Mouse (Mus musculus) cortical plate, adult 2 months (tissue): ENCODE results near the gene Pfdn6. TPM values are rescaled to one million over a fixed set of nuclear protein-coding genes. Genes with fewer than 3 reads are reported as not detected.
A peak's percentile ranks its signal among the peaks of the same experiment; 100 is the strongest.

ENCODE experiments used
- H3K27ac ChIP-seq: fragments of 200-500 bp; 2 replicates; pipeline ENCODE4 v1.5.1; 2012; ENCODE audit warnings: low read length, control low read depth, inconsistent platforms; ENCODE audit not compliant: insufficient read depth
- H3K4me1 ChIP-seq: fragments of 200-500 bp; 2 replicates; pipeline ENCODE4 v1.6.1; 2011; ENCODE audit warnings: low read length; ENCODE audit not compliant: control insufficient read depth, insufficient read depth
- H3K4me3 ChIP-seq: fragments of 200-500 bp; 2 replicates; pipeline ENCODE4 v1.5.1; 2011; ENCODE audit warnings: mild to moderate bottlenecking, low read length, control low read depth; ENCODE audit not compliant: insufficient read depth
- CTCF ChIP-seq: fragments of 200-500 bp; IDR thresholded peaks from 2 replicates; pipeline ENCODE4 v1.5.1; 2011; ENCODE audit warnings: mild to moderate bottlenecking, control low read depth, low read length; ENCODE audit not compliant: insufficient read depth; ENCODE audit errors: extremely low read depth
- POLR2A ChIP-seq: fragments of 200-500 bp; IDR thresholded peaks from 2 replicates; pipeline ENCODE4 v1.6.1; 2011; ENCODE audit warnings: mild to moderate bottlenecking, low read length, control low read depth; ENCODE audit not compliant: insufficient read depth; ENCODE audit errors: extremely low read depth
- polyA plus RNA-seq: library from polyadenylated mRNA; depleted of rRNA; stranded (reverse); fragments of >200 nt; gene quantifications from 2 replicates; pipeline ENCODE4 v1.2.3, GENCODE M21; 2012

Gene Pfdn6
- polyA plus RNA-seq, 1 experiment = 113 TPM

- TF ChIP-seq POLR2A = peak; percentile 56; the same call in 1 of the 2 replicates
- TF ChIP-seq CTCF = no peak
- Histone ChIP-seq H3K27ac (peak within 1 kb of the TSS; percentile 79), H3K4me3 (peak within 1 kb of the TSS; percentile 49), H3K4me1 (no peaks in the 10 kb centered on the region; the same call in 1 of the 2 replicates)
Measured at GRCm38 (mm10) chr17:33951021-33951946, 11.1 kb upstream of the Pfdn6 start, which contains the start of gene B3galt4. Gene B3galt4, minus strand, starts transcription at chr17:33951488.

- peak overlapping the region; percentile 49 for H3K4me3 ChIP-seq
- H3K4me1 ChIP-seq = no peaks in the 10 kb centered on the region; the same call in 1 of the 2 replicates
- H3K27ac ChIP-seq = no peak overlapping the region
- TF ChIP-seq POLR2A = no peak
- TF ChIP-seq CTCF = no peak
Measured at GRCm38 (mm10) chr17:33950131-33950625, 10.0 kb upstream of the Pfdn6 start.

- Histone ChIP-seq H3K4me3 (no peak overlapping the region; the same call in 1 of the 2 replicates), H3K4me1 (no peaks in the 10 kb centered on the region; the same call in 1 of the 2 replicates), H3K27ac (no peak overlapping the region)
- TF ChIP-seq CTCF (no peak), POLR2A (no peak)
Measured at GRCm38 (mm10) chr17:33948905-33949537, 8.9 kb upstream of the Pfdn6 start.

GRCm38 (mm10) chr17:33948090-33948904, 8.2 kb upstream of the Pfdn6 start:
- TF ChIP-seq CTCF (no peak), POLR2A (no peak)
- Histone ChIP-seq H3K27ac (no peak overlapping the region), H3K4me1 (no peaks in the 10 kb centered on the region; the same call in 1 of the 2 replicates), H3K4me3 (no peak overlapping the region)

- Histone ChIP-seq H3K27ac (no peak overlapping the region), H3K4me3 (no peak overlapping the region), H3K4me1 (no peaks in the 10 kb centered on the region; the same call in 1 of the 2 replicates)
- TF ChIP-seq POLR2A (no peak), CTCF (no peak)
Measured at GRCm38 (mm10) chr17:33947430-33948089, 7.4 kb upstream of the Pfdn6 start.

GRCm38 (mm10) chr17:33943454-33943853, 3.3 kb upstream of the Pfdn6 start:
- no peak overlapping the region for H3K27ac ChIP-seq
- TF ChIP-seq CTCF (no peak), POLR2A (no peak)

GRCm38 (mm10) chr17:33941381-33941780, 1.2 kb upstream of the Pfdn6 start:
- H3K4me1 ChIP-seq = no peaks in the 10 kb centered on the region
- H3K4me3 ChIP-seq = peak overlapping the region; percentile 56
- TF ChIP-seq POLR2A = no peak
- TF ChIP-seq CTCF = no peak
- no peak overlapping the region for H3K27ac ChIP-seq

More at GRCm38 (mm10) chr17:33943454-33943853, 3.3 kb upstream of the Pfdn6 start:
- no peak overlapping the region for H3K4me3 ChIP-seq
- no peaks in the 10 kb centered on the region for H3K4me1 ChIP-seq

GRCm38 (mm10) chr17:33940981-33941380, 838 bp upstream of the Pfdn6 start:
- Histone ChIP-seq H3K4me3 (peak overlapping the region; percentile 56), H3K4me1 (no peaks in the 10 kb centered on the region), H3K27ac (no peak overlapping the region)
- TF ChIP-seq CTCF (no peak), POLR2A (no peak)
